Mouse (Mus musculus) embryonic fibroblast, embryonic 13.5 days (primary cell): ENCODE results near the gene Csmd2.

Source experiments
- CTCF ChIP-seq: IDR thresholded peaks from 2 replicates; pipeline ENCODE4 v1.5.1; 2011; ENCODE audit warnings: mild to moderate bottlenecking, control low read depth, low read length, moderate library complexity, borderline replicate concordance; ENCODE audit not compliant: insufficient read depth
- POLR2A ChIP-seq: IDR thresholded peaks from 2 replicates; pipeline ENCODE4 v1.6.1; 2011; ENCODE audit warnings: low read depth, mild to moderate bottlenecking, control low read depth, low read length, moderate library complexity

- TF ChIP-seq POLR2A = no peak
- TF ChIP-seq CTCF = no peak
Observed at GRCm38 (mm10) chr4:128088264-128088663, 100.6 kb downstream of the Csmd2 start.
